Mouse (Mus musculus) kidney, postnatal 0 days (tissue): ENCODE data around the gene Tmem117. TPM values are rescaled to one million over a fixed set of nuclear protein-coding genes. Genes with fewer than 3 reads are reported as not detected.
A peak's percentile ranks its signal among the peaks of the same experiment; 100 is the strongest.

Experiments
- ATAC-seq: fragments of 200-750 bp; cut with Nextera tagmentation; replicated peaks from 2 replicates; pipeline ENCODE4 v1.8.0; 2017; ENCODE audit warnings: low read depth, moderate number of reproducible peaks, moderate TSS enrichment, moderate library complexity; ENCODE audit not compliant: low FRiP score
- DNase-seq: peaks from one replicate; pipeline ENCODE4 v3.0.0-alpha.2; 2016; ENCODE audit warnings: low spot score
- H3K27ac ChIP-seq: fragments of 300-500 bp; sonication (generic); 2 replicates; pipeline ENCODE4 v1.5.1; 2014; ENCODE audit warnings: mild to moderate bottlenecking
- H3K27me3 ChIP-seq: fragments of 300-500 bp; sonication (generic); 2 replicates; pipeline ENCODE4 v1.6.1; 2014; ENCODE audit warnings: low read length, mixed read lengths; ENCODE audit not compliant: insufficient read depth
- H3K36me3 ChIP-seq: fragments of 300-500 bp; sonication (generic); 2 replicates; pipeline ENCODE4 v1.6.1; 2014; ENCODE audit warnings: low read length, mixed read lengths; ENCODE audit not compliant: insufficient read depth
- H3K4me1 ChIP-seq: fragments of 300-500 bp; sonication (generic); replicated peaks from 2 replicates; pipeline ENCODE4 v1.6.1; 2014; ENCODE audit warnings: antibody characterized with exemption, low read length, mixed read lengths; ENCODE audit not compliant: insufficient read depth
- H3K4me2 ChIP-seq: fragments of 300-500 bp; sonication (generic); 2 replicates; pipeline ENCODE4 v1.6.1; 2014; ENCODE audit warnings: mild to moderate bottlenecking, low read length, moderate library complexity, mixed read lengths
- H3K4me3 ChIP-seq: fragments of 300-500 bp; sonication (generic); replicated peaks from 2 replicates; pipeline ENCODE4 v1.5.1; 2014; ENCODE audit warnings: low read depth, low read length
- H3K9ac ChIP-seq: fragments of 300-500 bp; sonication (generic); 2 replicates; pipeline ENCODE4 v1.6.1; 2014; ENCODE audit warnings: low read depth, low read length
- H3K9me3 ChIP-seq: fragments of 300-500 bp; sonication (generic); replicated peaks from 2 replicates; pipeline ENCODE4 v1.6.1; 2016; ENCODE audit warnings: low read length, inconsistent platforms, mixed read lengths
- CTCF ChIP-seq: IDR thresholded peaks from 2 replicates; pipeline ENCODE4 v1.5.1; 2016; ENCODE audit warnings: antibody characterized with exemption, low read depth, mild to moderate bottlenecking, moderate library complexity
- WGBS: fragments of 180-500 bp; shearing (Covaris S2); extraction: QIAGEN DNeasy Blood & Tissue Kit; methylation state at CpG from one replicate; pipeline ENCODE4 v1.1.7; 2014; 5-methylcytosine and 5-hydroxymethylcytosine counted together
- polyA plus RNA-seq: library from polyadenylated mRNA; unstranded; fragments of >200 nt; fragmentation: Nextera tagmentation; extraction: Ambion mirVana; gene quantifications from 2 replicates; pipeline ENCODE4 v1.2.1, GENCODE M21; 2015

The Tmem117 gene
- polyA plus RNA-seq, 1 experiment from 2014 or later, result 24.3 TPM

DNA sequence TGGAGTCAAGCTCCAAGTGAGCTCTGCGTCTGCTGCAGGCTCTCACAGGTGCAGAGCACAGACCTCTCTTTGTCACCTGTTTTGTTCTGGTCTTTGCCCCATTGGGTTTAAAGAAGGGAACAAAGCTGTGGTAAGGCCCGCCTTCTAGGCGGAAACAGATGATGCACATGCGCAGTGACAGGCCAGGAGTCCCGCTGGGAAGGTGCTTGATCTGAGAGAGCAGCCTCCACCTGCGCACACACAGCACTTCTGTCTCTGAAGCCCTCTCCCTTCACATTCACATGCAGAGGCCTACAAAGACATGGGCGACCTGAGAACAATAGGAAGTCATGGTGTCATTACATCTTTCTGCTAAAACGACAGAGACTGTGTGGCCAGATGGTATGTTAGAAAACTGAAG, 172.4 kb downstream of the Tmem117 start:
- H3K36me3 ChIP-seq, result no peaks in the 10 kb centered on the region
- no peaks in the 10 kb centered on the region for H3K9me3 ChIP-seq
- H3K4me1 ChIP-seq, result no peaks in the 10 kb centered on the region
- TF ChIP-seq CTCF, result no peak
- no peak overlapping the region for H3K4me2 ChIP-seq
- no peak overlapping the region for H3K4me3 ChIP-seq
- H3K27ac ChIP-seq, result no peak overlapping the region
- no peaks in the 10 kb centered on the region for H3K27me3 ChIP-seq
- WGBS, result 79% methylated on average over 8 of the region's 8 CpGs
- H3K9ac ChIP-seq, result no peak overlapping the region
- DNase-seq (no peak), ATAC-seq (no peak)

DNA sequence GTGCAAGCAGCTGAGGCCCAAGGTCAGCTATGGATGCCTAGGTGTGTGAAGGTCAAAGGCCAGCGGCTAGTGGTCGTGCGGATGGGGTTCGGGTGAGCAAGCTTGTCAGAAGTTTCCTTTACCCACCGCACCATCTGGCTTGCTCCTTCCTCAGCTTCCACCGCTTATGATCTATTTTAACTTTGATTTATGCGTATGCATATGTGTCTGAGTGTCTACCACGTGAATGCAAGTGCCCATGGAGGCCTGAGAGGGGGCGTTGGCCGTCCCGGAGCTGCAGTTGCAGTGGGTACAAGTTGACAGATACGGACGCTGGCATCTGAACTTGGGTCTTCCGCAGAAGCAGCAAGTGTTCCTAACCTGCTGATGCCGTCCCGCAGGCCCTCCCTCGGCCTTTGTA, 173.8 kb downstream of the Tmem117 start:
- Histone ChIP-seq H3K4me2 (no peak overlapping the region), H3K4me3 (no peak overlapping the region), H3K9ac (no peak overlapping the region), H3K9me3 (no peaks in the 10 kb centered on the region), H3K27me3 (no peaks in the 10 kb centered on the region), H3K27ac (no peak overlapping the region), H3K36me3 (no peaks in the 10 kb centered on the region), H3K4me1 (no peaks in the 10 kb centered on the region)
- DNase-seq (no peak), ATAC-seq (no peak)
- WGBS, result 62% methylated on average over 17 of the region's 17 CpGs
- TF ChIP-seq CTCF, result no peak

DNA sequence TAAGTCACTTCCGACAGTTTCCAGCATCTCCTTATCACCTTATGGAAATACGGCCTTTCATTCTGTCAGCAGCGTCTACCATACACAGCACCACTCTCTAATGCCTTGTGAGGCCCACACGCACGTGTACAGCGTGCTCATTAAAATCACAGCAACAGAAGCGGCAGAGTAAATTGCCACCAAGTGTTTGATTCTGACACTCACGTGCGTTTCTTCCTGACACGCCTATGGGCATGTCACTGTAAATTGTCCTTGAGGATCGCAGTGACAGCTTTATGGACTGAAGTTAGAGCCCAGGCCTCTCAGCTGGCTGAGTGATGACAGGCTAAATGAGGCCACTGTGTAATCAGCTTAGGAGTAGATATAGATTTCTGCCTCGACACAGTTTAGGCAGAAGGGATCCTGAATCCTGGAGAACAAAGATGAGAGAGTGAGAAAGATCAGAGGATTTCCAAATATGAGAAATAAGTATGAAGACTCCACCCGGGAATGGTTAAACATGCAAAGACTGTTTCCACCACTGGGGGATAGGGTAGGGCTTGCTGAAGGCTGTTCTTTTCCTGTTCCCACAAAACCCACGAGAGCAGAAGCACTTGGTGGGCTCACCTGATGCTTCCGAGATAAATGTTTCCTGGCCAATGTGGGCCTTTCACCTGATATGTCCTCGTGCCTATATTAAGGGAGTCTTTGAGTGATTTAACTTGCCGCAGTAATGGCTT, 174.8 kb downstream of the Tmem117 start:
- Histone ChIP-seq H3K9ac (no peak overlapping the region), H3K27ac (no peak overlapping the region), H3K9me3 (no peaks in the 10 kb centered on the region), H3K4me2 (no peak overlapping the region), H3K27me3 (no peaks in the 10 kb centered on the region), H3K4me1 (no peaks in the 10 kb centered on the region), H3K36me3 (no peaks in the 10 kb centered on the region), H3K4me3 (no peak overlapping the region)
- WGBS, result 19% methylated on average over 17 of the region's 17 CpGs
- ATAC-seq, result no peak; the same call in 1 of the 2 replicates
- peak; percentile 21; the same call in 1 of the 2 replicates for TF ChIP-seq CTCF
- peak; percentile 29 for DNase-seq

DNA sequence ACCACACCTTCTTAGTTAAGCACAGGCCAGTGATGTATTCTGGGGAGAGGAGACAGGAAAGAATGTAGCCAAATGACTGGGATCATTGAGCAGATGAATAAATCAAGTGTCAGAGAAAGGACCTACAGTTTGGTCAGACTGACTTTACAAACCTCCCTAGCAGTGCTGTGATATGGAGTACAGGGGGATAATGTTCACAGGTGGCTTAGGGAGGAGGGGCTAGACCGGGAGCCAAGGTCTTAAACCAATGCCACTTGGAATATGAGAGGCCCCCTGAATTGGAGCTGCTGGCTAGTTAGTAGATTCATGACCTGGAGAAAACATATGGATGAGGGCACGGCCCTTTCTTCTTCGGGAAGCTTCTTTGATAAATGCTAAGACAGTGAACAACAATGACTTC, 177.0 kb downstream of the Tmem117 start:
- no peak overlapping the region for H3K4me2 ChIP-seq
- 46% methylated on average over 3 of the region's 3 CpGs for WGBS
- no peak overlapping the region for H3K4me3 ChIP-seq
- H3K4me1 ChIP-seq, result no peaks in the 10 kb centered on the region
- H3K27ac ChIP-seq, result no peak overlapping the region
- no peak for TF ChIP-seq CTCF
- DNase-seq, result peak; percentile 33
- no peaks in the 10 kb centered on the region for H3K36me3 ChIP-seq
- no peaks in the 10 kb centered on the region for H3K9me3 ChIP-seq
- no peak for ATAC-seq
- H3K9ac ChIP-seq, result no peak overlapping the region
- no peaks in the 10 kb centered on the region for H3K27me3 ChIP-seq

- H3K4me1 ChIP-seq, result no peaks in the 10 kb centered on the region
- DNase-seq (no peak), ATAC-seq (no peak)
- no peak for TF ChIP-seq CTCF
- no peak overlapping the region for H3K4me2 ChIP-seq
- no peak overlapping the region for H3K4me3 ChIP-seq
- 49% methylated on average over 5 of the region's 5 CpGs for WGBS
- no peak overlapping the region for H3K27ac ChIP-seq
- H3K36me3 ChIP-seq, result no peaks in the 10 kb centered on the region
- no peaks in the 10 kb centered on the region for H3K27me3 ChIP-seq
- no peak overlapping the region for H3K9ac ChIP-seq
- no peaks in the 10 kb centered on the region for H3K9me3 ChIP-seq
Observed at GRCm38 (mm10) chr15:94811550-94811949, 182.5 kb downstream of the Tmem117 start.

- WGBS, result 69% methylated on average over 15 of the region's 15 CpGs
- H3K36me3 ChIP-seq, result no peaks in the 10 kb centered on the region
- H3K4me3 ChIP-seq, result peak overlapping the region; percentile 9; the same call in 1 of the 2 replicates
- no peak for TF ChIP-seq CTCF
- no peak for ATAC-seq
- H3K9ac ChIP-seq, result no peak overlapping the region
- H3K27me3 ChIP-seq, result no peaks in the 10 kb centered on the region
- H3K4me2 ChIP-seq, result peak overlapping the region; percentile 37
- no peaks in the 10 kb centered on the region for H3K4me1 ChIP-seq
- H3K9me3 ChIP-seq, result no peaks in the 10 kb centered on the region
- peak; percentile 72 for DNase-seq
- peak overlapping the region; percentile 63; the same call in 1 of the 2 replicates for H3K27ac ChIP-seq
Observed at GRCm38 (mm10) chr15:94814213-94815100, 185.4 kb downstream of the Tmem117 start.
